Mouse (Mus musculus): Measurements from ENCODE around the gene Babam2.

Gene Babam2

GRCm38 (mm10) chr5:31715486-31716150 lies 18.1 kb downstream of the Babam2 start:
- DNase-seq: no peak

- DNase-seq: no peak
Measured at GRCm38 (mm10) chr5:31724519-31724918, 27.0 kb downstream of the Babam2 start.

- no peak for DNase-seq
Measured at GRCm38 (mm10) chr5:31725885-31726284, 28.4 kb downstream of the Babam2 start.

GRCm38 (mm10) chr5:31727456-31727855 lies 30.0 kb downstream of the Babam2 start:
- no peak for DNase-seq

- no peak for DNase-seq
Measured at GRCm38 (mm10) chr5:31732644-31733338, 35.3 kb downstream of the Babam2 start.

GRCm38 (mm10) chr5:31741931-31742330 lies 44.4 kb downstream of the Babam2 start:
- no peak for DNase-seq

- DNase-seq: no peak
Measured at GRCm38 (mm10) chr5:31742521-31743031, 45.1 kb downstream of the Babam2 start.

- no peak for DNase-seq
Measured at GRCm38 (mm10) chr5:31749401-31749800, 51.9 kb downstream of the Babam2 start.

GRCm38 (mm10) chr5:31750231-31750925 lies 52.9 kb downstream of the Babam2 start:
- no peak for DNase-seq

- DNase-seq: no peak
Measured at GRCm38 (mm10) chr5:31750955-31751354, 53.5 kb downstream of the Babam2 start.

GRCm38 (mm10) chr5:31754634-31755033 lies 57.1 kb downstream of the Babam2 start:
- DNase-seq: no peak

GRCm38 (mm10) chr5:31755255-31755654 lies 57.8 kb downstream of the Babam2 start:
- DNase-seq: no peak

GRCm38 (mm10) chr5:31758310-31759091 lies 61.0 kb downstream of the Babam2 start:
- DNase-seq: no peak

- DNase-seq: no peak
Measured at GRCm38 (mm10) chr5:31761836-31762235, 64.4 kb downstream of the Babam2 start.

- DNase-seq: no peak
Measured at GRCm38 (mm10) chr5:31762773-31763172, 65.3 kb downstream of the Babam2 start.

GRCm38 (mm10) chr5:31765824-31766223 lies 68.3 kb downstream of the Babam2 start:
- DNase-seq: no peak

GRCm38 (mm10) chr5:31766841-31767542 lies 69.5 kb downstream of the Babam2 start:
- DNase-seq: no peak

GRCm38 (mm10) chr5:31771486-31771885 lies 74.0 kb downstream of the Babam2 start:
- DNase-seq: no peak

GRCm38 (mm10) chr5:31771921-31772320 lies 74.4 kb downstream of the Babam2 start:
- no peak for DNase-seq

- no peak for DNase-seq
Measured at GRCm38 (mm10) chr5:31774976-31775375, 77.5 kb downstream of the Babam2 start.

GRCm38 (mm10) chr5:31781624-31782023 lies 84.1 kb downstream of the Babam2 start:
- DNase-seq: no peak

GRCm38 (mm10) chr5:31787201-31787600 lies 89.7 kb downstream of the Babam2 start:
- no peak for DNase-seq
